Comparison of ENCODE assay signal across 9 mouse cellular contexts in the genomic region with DNA sequence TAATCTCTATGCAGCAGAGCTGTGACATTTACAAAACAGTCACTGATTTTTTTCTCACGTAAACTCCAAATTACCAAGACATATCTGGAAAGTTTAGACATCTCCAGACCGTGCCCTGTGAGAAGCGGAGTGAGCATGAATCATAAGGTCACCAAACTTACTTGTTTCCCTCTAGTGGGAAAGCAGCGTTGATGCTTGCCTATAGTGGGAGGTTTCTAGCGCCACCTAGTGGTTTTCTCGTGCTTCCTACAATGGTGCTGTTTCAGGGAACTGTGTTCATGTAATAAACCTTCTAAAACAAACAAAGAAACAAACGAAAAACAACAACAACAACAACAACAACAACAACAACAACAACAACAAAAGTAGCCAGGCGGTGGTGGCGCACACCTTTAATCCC. TPM values are rescaled to one million over a fixed set of nuclear protein-coding genes. Genes with fewer than 3 reads are reported as not detected.
A peak's percentile ranks its signal among the peaks of the same experiment; 100 is the strongest.
DNase-seq lines count a peak whose midpoint lies in the region; ATAC-seq and TF ChIP-seq lines count a peak whose summit lies in the region.
"Had no signal": no experiment of that assay in that cellular context is flagged by ENCODE, and none has a peak within 500 bp of the region (broad histone marks: within the 10 kb centered on the region; RNA-seq: fewer than 3 reads in every experiment).

No protein-coding gene starts in this region.

- H3K9me3 ChIP-seq in kidney, postnatal 0 days (replicated peaks; ENCODE audit: low read length), result no peaks in the 10 kb centered on the region
- no peaks in the 10 kb centered on the region for H3K9me3 ChIP-seq in liver, embryonic 11.5 days (ENCODE audit: control insufficient read depth, low read length)
- no peaks in the 10 kb centered on the region for H3K9me3 ChIP-seq in neural tube, embryonic 12.5 days

- H3K4me2 ChIP-seq in kidney, postnatal 0 days (ENCODE audit: low read length), result no peak overlapping the region
- no peak overlapping the region for H3K4me2 ChIP-seq in liver, embryonic 11.5 days
- no peak overlapping the region for H3K4me2 ChIP-seq in neural tube, embryonic 12.5 days (replicated peaks)

- no peak overlapping the region for H3K27ac ChIP-seq in kidney, postnatal 0 days
- H3K27ac ChIP-seq in liver, embryonic 11.5 days (ENCODE audit: low read depth, low read length), result no peak overlapping the region
- no peak overlapping the region for H3K27ac ChIP-seq in neural tube, embryonic 12.5 days

- H3K9ac ChIP-seq in kidney, postnatal 0 days (ENCODE audit: low read depth, low read length), result no peak overlapping the region
- H3K9ac ChIP-seq in liver, embryonic 11.5 days (ENCODE audit: low read depth, low read length), result no peak overlapping the region
- H3K9ac ChIP-seq in neural tube, embryonic 12.5 days, result no peak overlapping the region

- H3K4me1 ChIP-seq in kidney, postnatal 0 days (replicated peaks; ENCODE audit: insufficient read depth, low read length), result no peaks in the 10 kb centered on the region
- no peaks in the 10 kb centered on the region for H3K4me1 ChIP-seq in liver, embryonic 11.5 days (replicated peaks; ENCODE audit: control insufficient read depth, insufficient read depth, low read length)
- H3K4me1 ChIP-seq in neural tube, embryonic 12.5 days, result no peaks in the 10 kb centered on the region

- peak; percentile 70 to 74 for DNase-seq in B cell, adult 2 months
- peak; percentile 93 for DNase-seq in adipocyte (ENCODE audit: low spot score)
- DNase-seq in embryo, embryonic 11.5 days (ENCODE audit: low read depth, low spot score), result peak; percentile 71
- peak; percentile 94 for DNase-seq in kidney, postnatal 0 days (ENCODE audit: low spot score)
- DNase-seq in liver, embryonic 11.5 days (ENCODE audit: low spot score), result peak; percentile 55
- DNase-seq in thymus, adult 18-20 months, result peak; percentile 3 to 22

- TF ChIP-seq CTCF in kidney, postnatal 0 days (IDR thresholded peaks at IDR 0.05; ENCODE audit: low read depth), result peak; percentile 99

- H3K27me3 ChIP-seq in kidney, postnatal 0 days (ENCODE audit: insufficient read depth, low read length), result no peaks in the 10 kb centered on the region
- H3K27me3 ChIP-seq in liver, embryonic 11.5 days (replicated peaks; ENCODE audit: control insufficient read depth, insufficient read depth, low read length), result no peaks in the 10 kb centered on the region
- no peaks in the 10 kb centered on the region for H3K27me3 ChIP-seq in neural tube, embryonic 12.5 days (replicated peaks)

- no peaks in the 10 kb centered on the region for H3K36me3 ChIP-seq in kidney, postnatal 0 days (ENCODE audit: insufficient read depth, low read length)
- no peaks in the 10 kb centered on the region for H3K36me3 ChIP-seq in liver, embryonic 11.5 days (ENCODE audit: control insufficient read depth, insufficient read depth, low read length)
- H3K36me3 ChIP-seq in neural tube, embryonic 12.5 days, result no peaks in the 10 kb centered on the region

- 11% methylated on average over 9 of the region's 9 CpGs for WGBS in kidney, postnatal 0 days
- 12% methylated on average over 9 of the region's 9 CpGs for WGBS in liver, embryonic 11.5 days
- WGBS in neural tube, embryonic 12.5 days, result 18% methylated on average over 9 of the region's 9 CpGs

- peak; percentile 97 for ATAC-seq in granulocyte monocyte progenitor cell, adult 5-6 weeks (replicated peaks; ENCODE audit: poor library complexity, severe bottlenecking)
- ATAC-seq in kidney, postnatal 0 days (replicated peaks; ENCODE audit: low FRiP score, low read depth), result peak; percentile 84; the same call in 1 of the 2 replicates
- ATAC-seq in liver, embryonic 11.5 days (replicated peaks; ENCODE audit: low FRiP score), result peak; percentile 49; the same call in 1 of the 2 replicates
- peak; percentile 58 for ATAC-seq in neural tube, embryonic 12.5 days (ENCODE audit: low FRiP score, low read depth)

- H3K4me3 ChIP-seq in kidney, postnatal 0 days (replicated peaks; ENCODE audit: low read depth, low read length), result no peak overlapping the region
- no peak overlapping the region for H3K4me3 ChIP-seq in liver, embryonic 11.5 days (ENCODE audit: low read depth, low read length)
- no peak overlapping the region for H3K4me3 ChIP-seq in neural tube, embryonic 12.5 days
- H3K4me3 ChIP-seq: erythroblast, embryonic 14.5 days had no signal

RNA-seq across cellular contexts. Expression of gene Akr1cl, which starts 22.4 kb away (rescaled TPM):
- not detected in 2 replicates for total RNA-seq in granulocyte monocyte progenitor cell, adult 5-6 weeks (2014; fragmentation: Nextera tagmentation)
- total RNA-seq in granulocyte monocyte progenitor cell, adult 5-6 weeks (2017), result not detected in 2 replicates
- polyA plus RNA-seq in kidney, postnatal 0 days (2015; fragmentation: Nextera tagmentation; extraction: Ambion mirVana), result 0.11 TPM in 1 of 2 replicates, not detected in the other
- 0.23 TPM in 1 of 2 replicates, not detected in the other for polyA plus RNA-seq in liver, embryonic 11.5 days (2014; fragmentation: Nextera tagmentation; extraction: Ambion mirVana)
- 0.15 TPM in 1 of 2 replicates, not detected in the other for polyA plus RNA-seq in neural tube, embryonic 12.5 days (2016; fragmentation: Nextera tagmentation; extraction: Ambion mirVana)
- polyA plus RNA-seq: erythroblast, embryonic 14.5 days had no signal

RNA-seq across cellular contexts. Expression of gene Cryge, which starts 40.8 kb away (rescaled TPM):
- total RNA-seq in granulocyte monocyte progenitor cell, adult 5-6 weeks (2014; fragmentation: Nextera tagmentation), result not detected in 2 replicates
- not detected in 2 replicates for total RNA-seq in granulocyte monocyte progenitor cell, adult 5-6 weeks (2017)
- polyA plus RNA-seq in kidney, postnatal 0 days (2015; fragmentation: Nextera tagmentation; extraction: Ambion mirVana), result 0.33 TPM in 1 of 2 replicates, not detected in the other
- polyA plus RNA-seq in liver, embryonic 11.5 days (2014; fragmentation: Nextera tagmentation; extraction: Ambion mirVana), result not detected in 2 replicates
- polyA plus RNA-seq in neural tube, embryonic 12.5 days (2016; fragmentation: Nextera tagmentation; extraction: Ambion mirVana), result not detected in 2 replicates
- polyA plus RNA-seq: erythroblast, embryonic 14.5 days had no signal

RNA-seq across cellular contexts. Expression of gene Crygd, which starts 53.1 kb away (rescaled TPM):
- not detected in 2 replicates for total RNA-seq in granulocyte monocyte progenitor cell, adult 5-6 weeks (2014; fragmentation: Nextera tagmentation)
- total RNA-seq in granulocyte monocyte progenitor cell, adult 5-6 weeks (2017), result not detected in 2 replicates
- not detected in 2 replicates for polyA plus RNA-seq in kidney, postnatal 0 days (2015; fragmentation: Nextera tagmentation; extraction: Ambion mirVana)
- polyA plus RNA-seq in liver, embryonic 11.5 days (2014; fragmentation: Nextera tagmentation; extraction: Ambion mirVana), result not detected in 2 replicates
- polyA plus RNA-seq in neural tube, embryonic 12.5 days (2016; fragmentation: Nextera tagmentation; extraction: Ambion mirVana), result not detected in 2 replicates
- polyA plus RNA-seq: erythroblast, embryonic 14.5 days had no signal

RNA-seq across cellular contexts. Expression of gene Plekhm3, which starts 53.5 kb away (rescaled TPM):
- total RNA-seq in granulocyte monocyte progenitor cell, adult 5-6 weeks (2014; fragmentation: Nextera tagmentation), result 12.5 and 13.5 TPM in 2 replicates
- 5.4 and 8.5 TPM in 2 replicates for total RNA-seq in granulocyte monocyte progenitor cell, adult 5-6 weeks (2017)
- polyA plus RNA-seq in kidney, postnatal 0 days (2015; fragmentation: Nextera tagmentation; extraction: Ambion mirVana), result 3.5 and 4.0 TPM in 2 replicates
- polyA plus RNA-seq in liver, embryonic 11.5 days (2014; fragmentation: Nextera tagmentation; extraction: Ambion mirVana), result 3.8 and 5.6 TPM in 2 replicates
- polyA plus RNA-seq in neural tube, embryonic 12.5 days (2016; fragmentation: Nextera tagmentation; extraction: Ambion mirVana), result 12.9 and 13.2 TPM in 2 replicates

Comparison
In these comparisons a context has a peak if more than half of its experiments do, and no peak if none do; other contexts are left out.
1. DNase-seq: peak in every context shown above with its lines; median percentile 94 in kidney, postnatal 0 days; 93 in adipocyte; 72 in B cell, adult 2 months; 71 in embryo, embryonic 11.5 days; 55 in liver, embryonic 11.5 days; 12 in thymus, adult 18-20 months.